Mouse (Mus musculus) liver, adult (tissue): ENCODE results near the gene Stard13.

Experiments used
- GATA4 ChIP-seq: IDR thresholded peaks from 2 replicates; pipeline ENCODE4 v1.6.1; 2014; ENCODE audit warnings: mild to moderate bottlenecking, low read length; ENCODE audit not compliant: insufficient replicate concordance

The Stard13 gene

DNA sequence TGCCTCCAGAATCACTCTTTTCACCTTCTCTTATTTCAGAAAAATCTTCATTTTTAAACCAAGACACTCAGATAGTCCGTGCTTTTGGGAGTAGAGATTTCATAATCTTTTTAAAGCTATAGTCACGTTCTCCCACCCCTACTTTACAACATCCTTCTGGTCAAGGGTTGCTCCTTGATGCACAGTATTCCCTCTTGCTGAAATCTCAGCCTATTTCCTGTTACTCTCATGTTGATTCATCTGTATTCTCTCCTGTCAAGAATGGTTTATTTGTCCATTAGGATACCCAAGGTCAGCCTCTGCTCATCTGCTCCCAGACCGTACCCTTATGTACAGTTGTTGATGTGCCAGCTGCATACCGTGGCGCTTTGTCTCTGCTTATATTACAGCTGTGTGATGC lies 89.7 kb downstream of the Stard13 start:
- TF ChIP-seq GATA4, result no peak

DNA sequence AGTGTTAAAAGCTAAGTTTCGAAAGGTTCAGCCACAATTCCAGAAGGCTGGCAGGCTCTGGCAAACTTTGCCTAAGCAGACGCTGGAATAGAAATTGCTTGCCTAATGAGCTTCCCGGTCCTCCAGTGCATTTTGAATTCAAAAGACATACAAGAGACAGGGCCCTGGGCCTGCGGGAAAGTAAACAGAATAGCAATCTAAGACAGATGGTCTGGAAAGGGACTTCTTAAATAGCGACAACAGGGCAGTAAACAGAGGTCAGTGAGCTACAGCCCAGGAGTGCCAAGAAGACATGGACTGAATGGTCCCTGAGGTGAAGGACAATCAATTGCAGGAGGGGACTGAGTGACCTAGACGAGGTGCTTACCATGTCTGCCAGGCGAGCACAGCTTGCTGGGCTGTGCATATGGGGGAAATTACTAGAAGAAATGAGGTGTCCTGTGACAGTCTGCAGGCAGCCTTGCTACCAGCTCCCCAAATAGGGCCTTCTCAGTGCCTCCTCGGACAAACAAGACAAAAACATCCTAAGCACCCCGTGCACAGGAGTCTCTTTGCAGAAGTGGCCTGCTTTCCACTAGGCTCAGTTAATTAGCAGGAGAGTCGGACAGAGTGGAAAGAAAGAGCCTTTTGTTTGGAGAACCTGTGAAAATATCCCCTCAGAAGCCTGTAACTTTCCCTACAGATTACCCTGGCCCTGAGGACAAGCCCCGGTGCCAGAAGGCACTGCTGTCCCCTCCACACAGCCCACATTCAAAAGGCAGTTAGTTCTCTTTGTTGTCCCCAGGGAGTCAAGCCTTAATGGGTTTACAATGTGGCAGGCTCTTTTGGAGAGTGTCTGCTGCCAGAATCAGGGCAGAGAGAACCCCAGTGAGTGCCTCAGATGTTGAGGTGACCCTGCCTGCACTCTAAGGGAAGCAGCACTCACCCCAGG lies 90.7 kb downstream of the Stard13 start:
- no peak for TF ChIP-seq GATA4

- peak; percentile 93 for TF ChIP-seq GATA4
Observed at GRCm38 (mm10) chr5:151142241-151142640, 91.4 kb downstream of the Stard13 start.

DNA sequence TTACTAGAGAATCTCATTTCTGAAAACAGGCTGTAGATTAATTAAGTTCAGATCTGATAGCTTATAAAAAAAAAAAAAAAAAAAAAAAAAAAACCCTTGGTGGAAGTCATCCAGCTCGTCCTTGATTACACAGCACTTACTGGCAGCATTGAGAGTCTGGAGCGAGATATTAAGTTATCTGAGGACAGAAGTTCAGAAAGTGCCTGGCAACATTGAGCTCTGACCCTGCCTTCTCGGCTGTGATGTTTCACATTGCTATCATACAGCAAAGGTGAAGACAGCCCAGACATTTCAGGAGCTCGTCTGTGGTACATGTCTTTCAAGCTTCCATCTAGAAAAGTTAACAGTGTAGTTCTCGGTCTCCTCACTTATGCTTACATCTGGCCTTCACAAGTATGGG lies 95.7 kb downstream of the Stard13 start:
- TF ChIP-seq GATA4, result no peak

GRCm38 (mm10) chr5:151137311-151137710 lies 96.3 kb downstream of the Stard13 start:
- no peak for TF ChIP-seq GATA4

DNA sequence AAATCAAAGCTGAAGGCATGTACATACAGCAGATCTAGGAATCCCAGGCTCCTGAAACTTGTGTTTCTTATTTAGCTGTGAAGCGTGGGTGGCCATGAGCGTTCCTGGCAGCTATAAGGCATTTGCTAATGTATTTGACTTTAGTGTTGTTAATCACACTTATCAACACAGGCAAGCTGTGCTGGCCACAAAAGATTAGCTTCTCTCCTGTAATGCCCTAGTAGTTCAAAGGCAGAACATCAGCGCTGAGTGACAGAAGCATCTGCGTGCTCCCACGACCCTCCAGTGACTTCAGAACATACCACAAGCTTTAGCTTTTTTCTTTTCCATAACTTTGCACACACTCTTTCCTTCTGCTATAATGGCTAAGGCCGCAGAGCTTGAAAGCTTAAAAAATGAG lies 97.7 kb downstream of the Stard13 start:
- no peak for TF ChIP-seq GATA4

GRCm38 (mm10) chr5:151135078-151135826 lies 98.4 kb downstream of the Stard13 start:
- no peak for TF ChIP-seq GATA4

- TF ChIP-seq GATA4, result no peak
Observed at GRCm38 (mm10) chr5:151134202-151134601, 99.4 kb downstream of the Stard13 start.

GRCm38 (mm10) chr5:151133744-151134143 lies 99.9 kb downstream of the Stard13 start:
- TF ChIP-seq GATA4, result no peak

DNA sequence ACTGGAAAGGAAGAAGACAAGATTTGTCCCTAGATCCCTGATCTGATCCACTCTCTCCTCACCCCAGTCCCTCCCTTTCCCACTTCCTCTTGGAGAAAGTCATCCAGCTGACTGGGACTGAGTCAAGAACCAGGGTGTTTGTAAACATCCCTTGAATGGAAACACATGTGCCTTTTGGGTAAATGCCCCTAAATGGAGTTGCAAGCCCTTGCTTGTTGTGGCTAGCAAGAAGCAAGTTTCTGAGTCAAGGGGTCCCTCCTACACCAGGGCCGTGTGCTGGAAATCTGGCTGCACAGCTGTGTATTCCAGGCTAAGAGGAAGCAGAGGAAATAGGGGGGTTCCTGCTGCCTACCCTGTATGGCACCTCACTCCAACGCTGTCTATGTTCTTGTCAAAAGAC lies 103.9 kb downstream of the Stard13 start:
- no peak for TF ChIP-seq GATA4

DNA sequence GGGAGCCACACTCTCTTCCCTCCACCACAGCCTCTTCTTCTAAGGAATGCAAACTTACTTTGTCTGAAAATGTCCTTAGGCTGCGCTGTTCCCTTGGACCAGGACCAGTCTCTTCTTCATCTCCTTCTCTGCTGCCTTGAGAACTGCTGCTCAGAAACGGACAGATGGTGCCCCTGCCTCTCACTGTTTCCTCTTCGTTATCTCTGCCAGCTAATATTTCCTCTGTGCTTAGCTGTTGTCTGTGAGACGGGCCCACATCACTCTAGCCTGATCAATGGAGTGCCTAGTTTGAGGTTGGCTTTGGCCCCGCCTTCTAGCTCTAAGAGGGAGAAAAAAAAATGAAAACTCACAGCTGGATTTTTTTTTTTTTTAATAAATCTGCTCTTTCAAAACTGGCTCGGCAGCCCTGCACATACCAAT lies 106.3 kb downstream of the Stard13 start:
- TF ChIP-seq GATA4, result no peak

DNA sequence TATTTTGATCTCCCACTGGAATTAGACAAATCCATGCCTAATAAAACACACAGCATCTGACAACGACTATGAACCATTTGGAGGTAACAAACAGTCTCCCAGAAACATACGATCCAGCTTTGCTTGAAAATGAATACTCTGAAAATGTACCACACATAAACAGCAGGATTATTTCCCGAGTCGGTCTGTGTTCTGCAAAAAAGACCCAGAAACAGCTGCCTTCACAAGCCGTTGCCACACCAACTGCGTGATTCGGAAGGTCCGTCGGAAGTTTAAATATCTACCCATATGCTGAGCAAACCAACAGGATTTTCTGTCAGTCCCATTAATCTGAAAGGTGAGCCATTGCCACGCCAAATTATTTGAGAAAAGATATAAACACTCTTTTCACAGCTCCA lies 107.0 kb downstream of the Stard13 start:
- no peak for TF ChIP-seq GATA4

- no peak for TF ChIP-seq GATA4
Observed at GRCm38 (mm10) chr5:151125985-151126607, 107.5 kb downstream of the Stard13 start.

- TF ChIP-seq GATA4, result no peak
Observed at GRCm38 (mm10) chr5:151117846-151118245, 115.8 kb downstream of the Stard13 start.

DNA sequence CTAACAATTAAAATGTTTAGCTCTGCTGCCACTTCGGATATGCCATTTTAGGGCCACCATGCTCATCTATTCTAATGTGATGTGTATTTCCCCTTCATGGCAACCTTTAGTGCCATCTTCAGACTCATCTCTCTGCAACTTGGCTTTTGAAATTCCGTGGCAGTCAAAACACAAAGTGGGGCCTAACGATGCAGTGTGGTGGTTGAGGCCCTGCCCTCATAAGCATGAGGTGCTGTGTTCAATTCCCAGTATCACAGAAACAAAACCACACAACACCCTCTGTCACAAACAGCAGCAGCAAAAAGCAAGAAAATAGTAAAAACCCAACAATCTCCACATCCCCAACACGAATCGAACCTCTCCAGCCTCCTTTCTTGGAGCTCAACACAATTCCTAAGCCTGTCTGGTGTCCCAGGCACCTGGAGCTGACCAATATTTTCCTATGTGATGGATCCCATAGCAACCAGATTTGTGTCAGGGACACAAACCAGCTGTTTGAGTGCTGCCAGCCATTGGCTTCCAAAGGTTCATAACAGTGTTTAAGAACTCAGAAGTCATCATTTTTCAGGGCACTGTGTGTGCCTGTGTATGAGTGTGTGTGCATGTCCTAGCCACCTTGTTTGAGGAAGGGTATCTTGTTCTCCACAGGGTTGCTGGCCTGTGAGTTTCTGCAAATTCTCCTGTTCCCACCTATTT lies 117.3 kb downstream of the Stard13 start:
- no peak for TF ChIP-seq GATA4
